Mouse (Mus musculus) layer of hippocampus, adult 2 months (tissue): ENCODE measurements around the gene Ppip5k2. TPM values are rescaled to one million over a fixed set of nuclear protein-coding genes. Genes with fewer than 3 reads are reported as not detected.

ENCODE experiments used
- DNase-seq, 2 experiments: peaks; one replicate each; pipeline ENCODE4 v3.0.0; 2022; ENCODE audit warnings: low spot score in 2 of 2
- H3K27ac ChIP-seq: fragments of 200-600 bp; 2 replicates; pipeline ENCODE4 v1.8.1; 2022
- H3K4me3 ChIP-seq: fragments of 200-600 bp; 2 replicates; pipeline ENCODE4 v1.8.1; 2022; ENCODE audit warnings: mild to moderate bottlenecking
- CTCF ChIP-seq: fragments of 200-600 bp; conservative IDR thresholded peaks from 2 replicates; pipeline ENCODE4 v1.8.1; 2022; ENCODE audit warnings: antibody characterized with exemption, mild to moderate bottlenecking, moderate library complexity
- total RNA-seq, 2 experiments: library from RNA; stranded (reverse); gene quantifications; 2 replicates each; pipeline ENCODE4 v1.2.3; 2021

Ppip5k2 gene
- total RNA-seq, 2 experiments from 2014 or later = 19.3 to 20.8 TPM

- no peak for TF ChIP-seq CTCF
Observed at GRCm38 (mm10) chr1:97743063-97743462, 27.1 kb downstream of the Ppip5k2 start.

GRCm38 (mm10) chr1:97729339-97729738 is 40.9 kb downstream of the Ppip5k2 start:
- DNase-seq = no peak
- no peak overlapping the region for H3K27ac ChIP-seq
- H3K4me3 ChIP-seq = no peak overlapping the region
- no peak for TF ChIP-seq CTCF

More at GRCm38 (mm10) chr1:97743063-97743462, 27.1 kb downstream of the Ppip5k2 start:
- no peak for DNase-seq
- no peak overlapping the region for H3K27ac ChIP-seq
- H3K4me3 ChIP-seq = no peak overlapping the region

GRCm38 (mm10) chr1:97726730-97727129 is 43.5 kb downstream of the Ppip5k2 start:
- DNase-seq = no peak
- Histone ChIP-seq H3K27ac (no peak overlapping the region), H3K4me3 (no peak overlapping the region)
- peak; percentile 65 for TF ChIP-seq CTCF

GRCm38 (mm10) chr1:97718440-97718839 is 51.8 kb downstream of the Ppip5k2 start:
- Histone ChIP-seq H3K4me3 (no peak overlapping the region), H3K27ac (no peak overlapping the region)
- no peak for DNase-seq
- no peak for TF ChIP-seq CTCF

- Histone ChIP-seq H3K4me3 (no peak overlapping the region), H3K27ac (no peak overlapping the region)
- TF ChIP-seq CTCF = no peak
- no peak for DNase-seq
Observed at GRCm38 (mm10) chr1:97714334-97714868, 55.8 kb downstream of the Ppip5k2 start.

- DNase-seq = no peak
- Histone ChIP-seq H3K4me3 (no peak overlapping the region), H3K27ac (no peak overlapping the region)
- TF ChIP-seq CTCF = no peak
Observed at GRCm38 (mm10) chr1:97710520-97710919, 59.7 kb downstream of the Ppip5k2 start.

GRCm38 (mm10) chr1:97705389-97705788 is 64.8 kb downstream of the Ppip5k2 start:
- no peak overlapping the region for H3K4me3 ChIP-seq
- DNase-seq = no peak
- TF ChIP-seq CTCF = no peak
- no peak overlapping the region for H3K27ac ChIP-seq

GRCm38 (mm10) chr1:97704646-97705045 is 65.6 kb downstream of the Ppip5k2 start:
- no peak for DNase-seq
- TF ChIP-seq CTCF = no peak
- Histone ChIP-seq H3K4me3 (no peak overlapping the region), H3K27ac (no peak overlapping the region)

- no peak for DNase-seq
- TF ChIP-seq CTCF = no peak
- H3K27ac ChIP-seq = no peak overlapping the region
- H3K4me3 ChIP-seq = no peak overlapping the region
Observed at GRCm38 (mm10) chr1:97698956-97699570, 71.1 kb downstream of the Ppip5k2 start.

- Histone ChIP-seq H3K4me3 (no peak overlapping the region), H3K27ac (no peak overlapping the region)
- TF ChIP-seq CTCF = no peak
- DNase-seq = no peak
Observed at GRCm38 (mm10) chr1:97697273-97697672, 72.9 kb downstream of the Ppip5k2 start.

GRCm38 (mm10) chr1:97693825-97694224 is 76.4 kb downstream of the Ppip5k2 start:
- DNase-seq = no peak
- TF ChIP-seq CTCF = no peak
- H3K27ac ChIP-seq = no peak overlapping the region
- no peak overlapping the region for H3K4me3 ChIP-seq

- no peak overlapping the region for H3K27ac ChIP-seq
- DNase-seq = peak; percentile 12 to 55
- TF ChIP-seq CTCF = peak; percentile 93
- H3K4me3 ChIP-seq = no peak overlapping the region
Observed at GRCm38 (mm10) chr1:97688756-97689155, 81.5 kb downstream of the Ppip5k2 start.

GRCm38 (mm10) chr1:97676526-97677177 is 93.6 kb downstream of the Ppip5k2 start:
- H3K4me3 ChIP-seq = no peak overlapping the region
- TF ChIP-seq CTCF = no peak; the same call in 1 of the 2 replicates
- no peak overlapping the region for H3K27ac ChIP-seq
- no peak for DNase-seq

GRCm38 (mm10) chr1:97676115-97676514 is 94.1 kb downstream of the Ppip5k2 start:
- no peak for TF ChIP-seq CTCF
- no peak for DNase-seq
- Histone ChIP-seq H3K4me3 (no peak overlapping the region), H3K27ac (no peak overlapping the region)
